Mouse (Mus musculus): ENCODE data around the gene Kcnh6. TPM values are rescaled to one million over a fixed set of nuclear protein-coding genes. Genes with fewer than 3 reads are reported as not detected.
A peak's percentile ranks its signal among the peaks of the same experiment; 100 is the strongest.

Kcnh6 gene
- total and polyA plus RNA-seq, 2 experiments from 2014 or later = 0.12 TPM; not detected in 1

GRCm38 (mm10) chr11:105990231-105990630 is 17.7 kb upstream of the Kcnh6 start:
- WGBS = 41% methylated on average over 2 of the region's 2 CpGs
- Histone ChIP-seq H3K4me3 (ENCODE audit: low read depth, low read length) (no peak overlapping the region), H3K36me3 (replicated peaks; ENCODE audit: control insufficient read depth, insufficient read depth, low read length) (no peaks in the 10 kb centered on the region), H3K27me3 (ENCODE audit: control insufficient read depth, insufficient read depth, low read length) (no peaks in the 10 kb centered on the region), H3K9me3 (replicated peaks; ENCODE audit: control insufficient read depth, low read length) (no peaks in the 10 kb centered on the region), H3K4me1 (ENCODE audit: control insufficient read depth, insufficient read depth) (no peaks in the 10 kb centered on the region), H3K27ac (ENCODE audit: low read depth) (no peak overlapping the region), H3K4me2 (ENCODE audit: low read depth, low read length) (no peak overlapping the region), H3K9ac (replicated peaks; ENCODE audit: low read depth, low read length) (no peak overlapping the region)
- no peak for TF ChIP-seq EP300 (IDR thresholded peaks at IDR 0.05; ENCODE audit: low read depth)
- TF ChIP-seq CTCF (IDR thresholded peaks at IDR 0.05; ENCODE audit: low read depth) = no peak
- DNase-seq (ENCODE audit: low spot score) (no peak), ATAC-seq (ENCODE audit: insufficient read depth, low read depth) (no peak)

DNA sequence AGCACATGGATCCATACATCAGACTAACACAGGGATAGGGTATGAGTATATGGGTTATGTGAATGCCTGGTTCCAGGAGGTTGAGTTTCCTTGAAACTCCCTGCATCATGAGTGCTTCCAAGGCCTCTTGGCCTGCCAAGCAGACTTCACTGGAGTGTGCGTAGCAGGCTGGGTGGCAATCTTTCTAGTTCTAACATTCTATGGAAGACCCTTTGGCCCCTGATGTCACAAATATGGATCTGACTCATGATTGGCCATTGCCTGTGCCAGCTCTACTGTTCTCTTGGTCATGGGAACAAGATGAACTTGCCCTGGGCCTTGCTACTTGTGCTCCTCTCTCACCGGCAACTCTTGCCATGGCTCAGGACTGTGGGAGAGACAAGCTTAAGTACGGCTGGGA is 13.5 kb upstream of the Kcnh6 start, which contains the start of gene Ace3:
Gene Ace3 (plus strand): TSS at position 301 of the 400 bp plus-strand sequence.
- Histone ChIP-seq H3K4me1 (ENCODE audit: control insufficient read depth, insufficient read depth) (no peaks in the 10 kb centered on the region), H3K9ac (replicated peaks; ENCODE audit: low read depth, low read length) (no peak within 1 kb of the TSS), H3K27ac (ENCODE audit: low read depth) (no peak within 1 kb of the TSS), H3K36me3 (replicated peaks; ENCODE audit: control insufficient read depth, insufficient read depth, low read length) (no peaks in the 10 kb centered on the region), H3K4me2 (ENCODE audit: low read depth, low read length) (no peak within 1 kb of the TSS), H3K27me3 (ENCODE audit: control insufficient read depth, insufficient read depth, low read length) (no peaks in the 10 kb centered on the region), H3K9me3 (replicated peaks; ENCODE audit: control insufficient read depth, low read length) (no peaks in the 10 kb centered on the region), H3K4me3 (ENCODE audit: low read depth, low read length) (no peak within 1 kb of the TSS)
- WGBS = 91% methylated on average over 3 of the region's 3 CpGs
- no peak for DNase-seq (ENCODE audit: low spot score)
- no peak for ATAC-seq (ENCODE audit: insufficient read depth, low read depth)
- TF ChIP-seq EP300 (IDR thresholded peaks at IDR 0.05; ENCODE audit: low read depth) (no peak), CTCF (IDR thresholded peaks at IDR 0.05; ENCODE audit: low read depth) (no peak)

DNA sequence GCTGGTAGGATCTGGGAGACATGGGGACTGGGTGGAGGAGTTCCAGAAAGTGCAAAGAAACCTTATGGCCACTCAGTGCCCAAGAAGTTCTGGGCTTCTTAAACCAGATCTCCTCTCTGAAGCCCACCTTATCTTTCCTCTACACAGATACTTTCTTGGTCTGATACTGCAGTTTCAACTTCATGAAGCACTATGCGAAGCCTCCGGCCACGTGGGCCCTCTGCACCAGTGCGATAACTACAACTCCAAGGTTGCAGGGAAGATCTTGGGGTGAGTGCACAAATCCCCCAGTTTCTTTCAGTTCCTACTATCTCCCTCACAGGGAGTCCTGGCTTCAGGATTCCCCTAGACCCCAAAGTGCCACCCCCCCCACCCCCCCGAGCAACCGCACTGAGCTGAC is 7.9 kb upstream of the Kcnh6 start:
- DNase-seq (ENCODE audit: low spot score) = no peak
- H3K27ac ChIP-seq (ENCODE audit: low read depth) = no peak overlapping the region
- ATAC-seq (ENCODE audit: insufficient read depth, low read depth) = no peak
- H3K4me3 ChIP-seq (ENCODE audit: low read depth, low read length) = no peak overlapping the region
- H3K4me1 ChIP-seq (ENCODE audit: control insufficient read depth, insufficient read depth) = no peaks in the 10 kb centered on the region
- H3K9ac ChIP-seq (replicated peaks; ENCODE audit: low read depth, low read length) = no peak overlapping the region
- no peak for TF ChIP-seq CTCF (IDR thresholded peaks at IDR 0.05; ENCODE audit: low read depth)
- H3K36me3 ChIP-seq (replicated peaks; ENCODE audit: control insufficient read depth, insufficient read depth, low read length) = no peaks in the 10 kb centered on the region
- no peak overlapping the region for H3K4me2 ChIP-seq (ENCODE audit: low read depth, low read length)
- no peaks in the 10 kb centered on the region for H3K9me3 ChIP-seq (replicated peaks; ENCODE audit: control insufficient read depth, low read length)
- WGBS = 90% methylated on average over 6 of the region's 6 CpGs
- H3K27me3 ChIP-seq (ENCODE audit: control insufficient read depth, insufficient read depth, low read length) = no peaks in the 10 kb centered on the region

GRCm38 (mm10) chr11:106001718-106002117 is 6.2 kb upstream of the Kcnh6 start:
- Histone ChIP-seq H3K4me2 (ENCODE audit: low read depth, low read length) (no peak overlapping the region), H3K4me3 (ENCODE audit: low read depth, low read length) (no peak overlapping the region), H3K9ac (replicated peaks; ENCODE audit: low read depth, low read length) (no peak overlapping the region), H3K27ac (ENCODE audit: low read depth) (no peak overlapping the region), H3K36me3 (replicated peaks; ENCODE audit: control insufficient read depth, insufficient read depth, low read length) (no peaks in the 10 kb centered on the region), H3K27me3 (ENCODE audit: control insufficient read depth, insufficient read depth, low read length) (no peaks in the 10 kb centered on the region), H3K4me1 (ENCODE audit: control insufficient read depth, insufficient read depth) (no peaks in the 10 kb centered on the region), H3K9me3 (replicated peaks; ENCODE audit: control insufficient read depth, low read length) (no peaks in the 10 kb centered on the region)
- TF ChIP-seq EP300 (IDR thresholded peaks at IDR 0.05; ENCODE audit: low read depth) (no peak), CTCF (IDR thresholded peaks at IDR 0.05; ENCODE audit: low read depth) (peak; percentile 59)
- no peak for ATAC-seq (ENCODE audit: insufficient read depth, low read depth)
- WGBS = 37% methylated on average over 4 of the region's 4 CpGs
- DNase-seq (ENCODE audit: low spot score) = peak; percentile 22

DNA sequence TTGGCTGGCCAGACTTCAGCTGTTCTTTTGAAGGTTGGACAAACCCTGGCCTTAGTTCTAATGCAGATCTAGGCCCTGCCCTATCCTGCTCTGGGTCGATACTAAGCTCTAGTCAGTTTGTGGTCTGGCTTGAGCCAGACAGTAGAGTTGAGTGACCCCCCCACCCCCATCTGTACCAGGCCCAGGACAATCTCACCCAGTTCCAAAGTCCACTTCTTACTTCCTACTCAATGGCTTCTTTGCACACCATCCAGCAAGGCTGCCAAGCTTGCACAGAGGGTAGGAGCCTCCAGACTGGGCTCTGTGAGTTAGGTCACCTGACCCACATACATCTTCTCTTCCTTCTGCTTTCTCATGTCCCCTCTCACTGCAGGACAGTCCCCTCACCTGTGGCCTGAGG is 3.3 kb upstream of the Kcnh6 start:
- no peaks in the 10 kb centered on the region for H3K36me3 ChIP-seq (replicated peaks; ENCODE audit: control insufficient read depth, insufficient read depth, low read length)

GRCm38 (mm10) chr11:106005970-106006369 is 2.0 kb upstream of the Kcnh6 start:
- Histone ChIP-seq H3K9ac (replicated peaks; ENCODE audit: low read depth, low read length) (no peak overlapping the region), H3K27ac (ENCODE audit: low read depth) (no peak overlapping the region), H3K36me3 (replicated peaks; ENCODE audit: control insufficient read depth, insufficient read depth, low read length) (no peaks in the 10 kb centered on the region), H3K9me3 (replicated peaks; ENCODE audit: control insufficient read depth, low read length) (no peaks in the 10 kb centered on the region), H3K4me1 (ENCODE audit: control insufficient read depth, insufficient read depth) (no peaks in the 10 kb centered on the region), H3K4me2 (ENCODE audit: low read depth, low read length) (no peak overlapping the region), H3K27me3 (ENCODE audit: control insufficient read depth, insufficient read depth, low read length) (peaks cover 20% of the 10 kb centered on the region), H3K4me3 (ENCODE audit: low read depth, low read length) (no peak overlapping the region)
- no peak for DNase-seq (ENCODE audit: low spot score)
- no peak for ATAC-seq (ENCODE audit: insufficient read depth, low read depth)
- WGBS = 45% methylated on average over 5 of the region's 5 CpGs
- TF ChIP-seq EP300 (IDR thresholded peaks at IDR 0.05; ENCODE audit: low read depth) (no peak), CTCF (IDR thresholded peaks at IDR 0.05; ENCODE audit: low read depth) (no peak)

More for the DNA sequence above, 3.3 kb upstream of the Kcnh6 start:
- no peaks in the 10 kb centered on the region for H3K4me1 ChIP-seq (ENCODE audit: control insufficient read depth, insufficient read depth)
- DNase-seq (ENCODE audit: low spot score) (no peak), ATAC-seq (ENCODE audit: insufficient read depth, low read depth) (no peak)
- no peak overlapping the region for H3K4me2 ChIP-seq (ENCODE audit: low read depth, low read length)
- H3K9me3 ChIP-seq (replicated peaks; ENCODE audit: control insufficient read depth, low read length) = no peaks in the 10 kb centered on the region
- H3K27me3 ChIP-seq (ENCODE audit: control insufficient read depth, insufficient read depth, low read length) = peaks cover 16% of the 10 kb centered on the region
- H3K4me3 ChIP-seq (ENCODE audit: low read depth, low read length) = no peak overlapping the region
- H3K9ac ChIP-seq (replicated peaks; ENCODE audit: low read depth, low read length) = no peak overlapping the region
- TF ChIP-seq EP300 (IDR thresholded peaks at IDR 0.05; ENCODE audit: low read depth) (no peak), CTCF (IDR thresholded peaks at IDR 0.05; ENCODE audit: low read depth) (no peak)
- 68% methylated on average over 1 of the region's 1 CpGs for WGBS
- no peak overlapping the region for H3K27ac ChIP-seq (ENCODE audit: low read depth)

Data from heart, postnatal 0 days (tissue).